In genomic region chr3:9346356-9346755, GRCm38 (mm10) we compare ENCODE assay signal across 8 mouse cellular contexts.
DNase-seq lines count a peak whose midpoint lies in the region; ATAC-seq and TF ChIP-seq lines count a peak whose summit lies in the region.

No protein-coding gene starts in this region.

- no peaks in the 10 kb centered on the region for H3K36me3 ChIP-seq in intestine, embryonic 15.5 days
- H3K36me3 ChIP-seq in midbrain, postnatal 0 days (ENCODE audit: insufficient read depth, low read length), result no peaks in the 10 kb centered on the region

- no peak overlapping the region for H3K27ac ChIP-seq in layer of hippocampus, adult 2 months
- H3K27ac ChIP-seq in embryonic fibroblast, embryonic 13.5 days (ENCODE audit: insufficient read depth, low read length), result no peak overlapping the region
- H3K27ac ChIP-seq in intestine, embryonic 15.5 days, result no peak overlapping the region
- H3K27ac ChIP-seq in midbrain, postnatal 0 days (ENCODE audit: low read depth, low read length), result no peak overlapping the region

- no peak for TF ChIP-seq CTCF in layer of hippocampus, adult 2 months (conservative IDR thresholded peaks at IDR 0.05)
- TF ChIP-seq CTCF in embryonic fibroblast, embryonic 13.5 days (IDR thresholded peaks at IDR 0.05; ENCODE audit: borderline replicate concordance, insufficient read depth, low read length), result no peak
- TF ChIP-seq CTCF in midbrain, postnatal 0 days (IDR thresholded peaks at IDR 0.05), result no peak

- no peak for TF ChIP-seq POLR2A in embryonic fibroblast, embryonic 13.5 days (IDR thresholded peaks at IDR 0.05; ENCODE audit: low read depth, low read length)

- 0 out of 2 replicates have a peak, but pooled peaks cover 6% of the 10 kb centered on the region for H3K27me3 ChIP-seq in intestine, embryonic 15.5 days (replicated peaks)
- H3K27me3 ChIP-seq in midbrain, postnatal 0 days (ENCODE audit: insufficient read depth, low read length), result peaks cover 15% of the 10 kb centered on the region

- WGBS in intestine, embryonic 15.5 days, result 14% methylated on average over 13 of the region's 13 CpGs
- WGBS in midbrain, postnatal 0 days, result 6% methylated on average over 13 of the region's 13 CpGs

- no peaks in the 10 kb centered on the region for H3K4me1 ChIP-seq in embryonic fibroblast, embryonic 13.5 days (ENCODE audit: control insufficient read depth, insufficient read depth, low read length)
- H3K4me1 ChIP-seq in intestine, embryonic 15.5 days (replicated peaks), result peaks cover 13% of the 10 kb centered on the region
- H3K4me1 ChIP-seq in midbrain, postnatal 0 days (ENCODE audit: insufficient read depth, low read length), result peaks cover 3% of the 10 kb centered on the region; the same call in 1 of the 2 replicates

- no peak for ATAC-seq in intestine, embryonic 15.5 days
- no peak for ATAC-seq in midbrain, postnatal 0 days (ENCODE audit: low FRiP score)

- H3K4me3 ChIP-seq in layer of hippocampus, adult 2 months, result peak overlapping the region; percentile 56
- 0 out of 2 replicates have a peak overlapping the region, but pooled peaks have one; percentile 13 for H3K4me3 ChIP-seq in embryonic fibroblast, embryonic 13.5 days (ENCODE audit: insufficient read depth, low read length)
- peak overlapping the region; percentile 51; the same call in 1 of the 2 replicates for H3K4me3 ChIP-seq in intestine, embryonic 15.5 days (replicated peaks)
- H3K4me3 ChIP-seq in midbrain, postnatal 0 days (ENCODE audit: low read depth, low read length), result peak overlapping the region; percentile 46

- no peak overlapping the region for H3K9ac ChIP-seq in intestine, embryonic 15.5 days
- H3K9ac ChIP-seq in midbrain, postnatal 0 days (replicated peaks; ENCODE audit: low read length, poor library complexity, severe bottlenecking), result peak overlapping the region; percentile 40; the same call in 1 of the 2 replicates

- no peak for DNase-seq in layer of hippocampus, adult 2 months (ENCODE audit: low spot score in 2 of 2)
- no peak for DNase-seq in layer of hippocampus, adult 18-20 months (ENCODE audit: low spot score in 2 of 2)
- DNase-seq in midbrain, postnatal 0 days (ENCODE audit: low spot score), result no peak
- DNase-seq in natural killer cell, adult 2 months (ENCODE audit: low spot score in 2 of 2), result no peak
- DNase-seq in cerebellum, postnatal 10 days, result no peak
- DNase-seq in ovary, postnatal 14 days (ENCODE audit: low spot score), result no peak

- H3K9me3 ChIP-seq in intestine, embryonic 15.5 days, result no peaks in the 10 kb centered on the region
- no peaks in the 10 kb centered on the region for H3K9me3 ChIP-seq in midbrain, postnatal 0 days (ENCODE audit: low read length)

- H3K4me2 ChIP-seq in intestine, embryonic 15.5 days (replicated peaks), result peak overlapping the region; percentile 98
- H3K4me2 ChIP-seq in midbrain, postnatal 0 days (ENCODE audit: low read depth, low read length, poor library complexity, severe bottlenecking), result peak overlapping the region; percentile 98
